Mouse (Mus musculus) bone marrow, adult 2 months (tissue): ENCODE data around the gene Nphs1.
"Not testable (repeated sequence)": the region's sequence is repeated elsewhere in the genome, so short reads cannot be mapped to it uniquely, and the experiment has no call there.

ENCODE experiments used
- CTCF ChIP-seq: fragments of 200-500 bp; IDR thresholded peaks from 2 replicates; pipeline ENCODE4 v1.5.1; 2011; ENCODE audit warnings: low read length, control low read depth; ENCODE audit not compliant: control insufficient read depth, insufficient read depth
- POLR2A ChIP-seq: fragments of 200-500 bp; IDR thresholded peaks from 2 replicates; pipeline ENCODE4 v1.6.1; 2011; ENCODE audit warnings: low read depth, mild to moderate bottlenecking, control low read depth, low read length, borderline replicate concordance; ENCODE audit not compliant: control insufficient read depth

DNA sequence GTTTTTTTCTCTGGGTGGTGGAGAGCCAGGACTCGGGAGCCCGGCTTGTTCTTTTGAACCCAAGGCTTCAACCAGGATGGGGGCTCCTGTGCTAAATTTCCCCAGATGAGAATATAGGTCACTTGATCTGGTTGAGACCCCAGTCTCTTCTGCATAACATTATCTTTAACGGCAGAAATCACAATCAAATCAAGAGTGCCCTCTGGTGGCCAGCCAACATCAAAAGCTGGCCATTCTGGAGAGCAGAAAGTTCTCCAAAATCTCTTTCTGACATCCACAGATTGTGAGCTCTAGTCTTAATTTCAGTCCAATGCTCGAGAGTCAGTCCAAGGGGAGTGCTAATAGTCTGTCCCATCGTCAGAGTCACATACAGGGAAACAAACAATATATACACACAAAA is 43.0 kb downstream of the Nphs1 start:
- TF ChIP-seq POLR2A, CTCF: not testable (repeated sequence)
